Mouse (Mus musculus) limb, embryonic 15.5 days (tissue): Measurements from ENCODE around the gene Ap2s1. TPM values are rescaled to one million over a fixed set of nuclear protein-coding genes. Genes with fewer than 3 reads are reported as not detected.
"Not testable (repeated sequence)": the region's sequence is repeated elsewhere in the genome, so short reads cannot be mapped to it uniquely, and the experiment has no call there.

Source experiments
- ATAC-seq: fragments of 200-750 bp; cut with Nextera tagmentation; 2 replicates; pipeline ENCODE4 v1.8.0; 2017; ENCODE audit warnings: low read depth, moderate TSS enrichment; ENCODE audit not compliant: insufficient number of reproducible peaks, low FRiP score, low TSS enrichment
- H3K27ac ChIP-seq: fragments of 300-500 bp; sonication (generic); 2 replicates; pipeline ENCODE4 v1.5.1; 2015; ENCODE audit warnings: moderate library complexity, mild to moderate bottlenecking, inconsistent platforms
- H3K27me3 ChIP-seq: fragments of 300-500 bp; sonication (generic); 2 replicates; pipeline ENCODE4 v1.6.1; 2015; ENCODE audit warnings: inconsistent platforms
- H3K36me3 ChIP-seq: fragments of 300-500 bp; sonication (generic); 2 replicates; pipeline ENCODE4 v1.6.1; 2015; ENCODE audit warnings: inconsistent platforms
- H3K4me1 ChIP-seq: fragments of 300-500 bp; sonication (generic); 2 replicates; pipeline ENCODE4 v1.6.1; 2015; ENCODE audit warnings: inconsistent platforms
- H3K4me2 ChIP-seq: fragments of 300-500 bp; sonication (generic); 2 replicates; pipeline ENCODE4 v1.6.1; 2015; ENCODE audit warnings: mild to moderate bottlenecking, inconsistent platforms
- H3K4me3 ChIP-seq: fragments of 300-500 bp; sonication (generic); 2 replicates; pipeline ENCODE4 v1.5.1; 2015; ENCODE audit warnings: mild to moderate bottlenecking, inconsistent platforms
- H3K9ac ChIP-seq: fragments of 300-500 bp; sonication (generic); 2 replicates; pipeline ENCODE4 v1.6.1; 2015; ENCODE audit warnings: inconsistent platforms
- H3K9me3 ChIP-seq: fragments of 300-500 bp; sonication (generic); 2 replicates; pipeline ENCODE4 v1.6.1; 2016; ENCODE audit warnings: inconsistent platforms
- WGBS: fragments of 180-500 bp; shearing (Covaris S2); methylation state at CpG from one replicate; pipeline ENCODE4 v1.1.7; 2015; 5-methylcytosine and 5-hydroxymethylcytosine counted together
- polyA plus RNA-seq: library from polyadenylated mRNA; unstranded; fragments of >200 nt; fragmentation: Nextera tagmentation; extraction: Ambion mirVana; gene quantifications from 2 replicates; pipeline ENCODE4 v1.2.1, GENCODE M21; 2015

The Ap2s1 gene
- polyA plus RNA-seq, 1 experiment from 2014 or later, result 253 TPM

- H3K9ac ChIP-seq, result no peak overlapping the region
- H3K27me3 ChIP-seq, result no peaks in the 10 kb centered on the region
- 29% methylated on average over 14 of the region's 14 CpGs for WGBS
- H3K9me3 ChIP-seq, result no peaks in the 10 kb centered on the region
- no peak overlapping the region for H3K4me3 ChIP-seq
- peaks cover 10% of the 10 kb centered on the region for H3K4me1 ChIP-seq
- H3K4me2 ChIP-seq, result peak overlapping the region; percentile 27; the same call in 1 of the 2 replicates
- no peak for ATAC-seq
- no peak overlapping the region for H3K27ac ChIP-seq
- H3K36me3 ChIP-seq, result no peaks in the 10 kb centered on the region
Measured at GRCm38 (mm10) chr7:16728596-16729348, 9.4 kb upstream of the Ap2s1 start.

GRCm38 (mm10) chr7:16729563-16729962 lies 8.6 kb upstream of the Ap2s1 start:
- H3K9ac ChIP-seq, H3K9me3 ChIP-seq, H3K27me3 ChIP-seq, ATAC-seq, H3K36me3 ChIP-seq, H3K4me3 ChIP-seq, H3K27ac ChIP-seq: not testable (repeated sequence)
- peaks cover 10% of the 10 kb centered on the region for H3K4me1 ChIP-seq
- 2% methylated on average over 7 of the region's 7 CpGs for WGBS
- peak overlapping the region; percentile 35 for H3K4me2 ChIP-seq

DNA sequence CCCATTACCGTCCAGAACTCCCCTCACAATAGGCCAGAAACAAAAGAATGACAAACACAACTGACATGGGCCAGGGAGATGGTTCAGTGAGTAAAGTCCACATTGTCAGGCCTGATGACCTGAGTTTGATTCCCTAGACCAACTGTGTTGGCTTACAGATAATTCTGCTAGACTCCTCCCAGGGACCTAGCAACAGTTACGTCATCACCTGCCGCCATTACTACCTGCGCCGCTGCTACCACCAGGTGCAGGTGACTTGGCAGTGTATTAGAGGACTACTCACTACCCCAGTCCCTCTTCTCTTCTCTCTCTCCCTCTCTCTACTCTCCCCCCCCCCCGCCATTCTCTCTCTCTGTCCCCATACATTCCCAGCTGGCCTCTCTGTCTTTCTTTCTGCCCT lies 7.4 kb upstream of the Ap2s1 start:
- Histone ChIP-seq H3K4me3 (no peak overlapping the region), H3K4me2 (no peak overlapping the region), H3K27me3 (no peaks in the 10 kb centered on the region), H3K4me1 (peaks cover 10% of the 10 kb centered on the region), H3K27ac (no peak overlapping the region), H3K9me3 (no peaks in the 10 kb centered on the region), H3K9ac (no peak overlapping the region), H3K36me3 (no peaks in the 10 kb centered on the region)
- ATAC-seq, result no peak
- 91% methylated on average over 5 of the region's 6 CpGs for WGBS

DNA sequence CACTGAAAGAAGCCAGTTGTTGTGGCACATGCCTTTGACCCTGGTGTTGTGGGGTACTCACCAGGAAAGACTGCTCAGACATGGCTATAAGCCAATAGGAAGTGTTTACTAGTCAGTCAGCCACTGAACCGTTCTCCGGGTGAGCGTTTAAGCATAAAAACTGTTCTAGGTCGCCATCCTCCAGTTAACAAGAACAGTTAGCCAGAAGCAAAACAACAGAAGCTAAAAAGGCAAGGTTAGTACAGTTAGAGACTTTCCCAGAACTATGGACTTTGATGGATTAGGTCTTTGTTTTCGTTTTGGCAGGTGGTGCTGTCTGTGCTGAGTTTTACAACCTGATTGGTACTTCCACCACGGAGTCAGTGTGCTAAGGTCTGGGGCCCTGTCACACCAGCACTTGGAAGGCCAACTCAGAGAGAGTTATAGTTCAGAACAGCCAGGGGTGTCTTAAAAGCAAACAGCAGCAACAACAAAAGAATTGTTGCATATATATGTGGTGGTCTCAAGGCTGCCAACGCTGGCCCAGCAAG lies 6.3 kb upstream of the Ap2s1 start:
- Histone ChIP-seq H3K4me2 (no peak overlapping the region), H3K36me3 (no peaks in the 10 kb centered on the region), H3K4me1 (peaks cover 10% of the 10 kb centered on the region), H3K9me3 (no peaks in the 10 kb centered on the region), H3K4me3 (no peak overlapping the region), H3K27me3 (no peaks in the 10 kb centered on the region), H3K27ac (no peak overlapping the region), H3K9ac (no peak overlapping the region)
- ATAC-seq, result no peak
- 40% methylated on average over 7 of the region's 7 CpGs for WGBS

DNA sequence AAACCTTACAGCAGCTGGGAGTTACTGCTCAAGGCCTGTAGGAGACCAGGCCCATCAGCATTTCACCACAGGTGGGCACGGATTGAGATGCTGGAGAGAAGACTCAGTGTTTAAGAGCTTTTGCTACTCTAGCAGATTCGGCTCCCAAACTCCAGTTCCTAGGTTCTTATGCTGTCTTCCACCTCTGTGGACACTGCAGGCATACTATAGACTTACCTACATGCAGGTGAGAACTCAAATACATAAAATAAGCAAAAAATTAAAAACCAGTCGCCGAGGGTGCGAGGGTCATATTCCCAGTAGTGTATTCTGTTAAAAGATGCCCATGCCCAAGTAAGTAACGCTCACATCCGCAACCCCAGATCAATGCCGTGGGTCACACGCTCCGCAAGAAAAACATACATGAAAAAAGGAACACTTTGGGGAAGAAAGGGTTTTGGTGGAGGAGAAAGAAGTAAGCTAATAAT lies 571 bp upstream of the Ap2s1 start:
- no peak for ATAC-seq
- H3K9ac ChIP-seq, result no peak overlapping the region
- peak overlapping the region; percentile 88 for H3K4me3 ChIP-seq
- peak overlapping the region; percentile 77 for H3K4me2 ChIP-seq
- no peaks in the 10 kb centered on the region for H3K27me3 ChIP-seq
- H3K4me1 ChIP-seq, result peaks cover 11% of the 10 kb centered on the region
- no peaks in the 10 kb centered on the region for H3K9me3 ChIP-seq
- peaks cover 8% of the 10 kb centered on the region; the same call in 1 of the 2 replicates for H3K36me3 ChIP-seq
- no peak overlapping the region for H3K27ac ChIP-seq
- 43% methylated on average over 10 of the region's 10 CpGs for WGBS

- ATAC-seq, result no peak
- Histone ChIP-seq H3K9ac (peak overlapping the region; percentile 89), H3K4me1 (peaks cover 11% of the 10 kb centered on the region), H3K4me2 (peak overlapping the region; percentile 77), H3K36me3 (peaks cover 23% of the 10 kb centered on the region), H3K27ac (peak overlapping the region; percentile 67; the same call in 1 of the 2 replicates), H3K9me3 (no peaks in the 10 kb centered on the region), H3K27me3 (no peaks in the 10 kb centered on the region), H3K4me3 (peak overlapping the region; percentile 88)
- 51% methylated on average over 10 of the region's 10 CpGs for WGBS
Measured at GRCm38 (mm10) chr7:16739056-16739604, 920 bp downstream of the Ap2s1 start.

DNA sequence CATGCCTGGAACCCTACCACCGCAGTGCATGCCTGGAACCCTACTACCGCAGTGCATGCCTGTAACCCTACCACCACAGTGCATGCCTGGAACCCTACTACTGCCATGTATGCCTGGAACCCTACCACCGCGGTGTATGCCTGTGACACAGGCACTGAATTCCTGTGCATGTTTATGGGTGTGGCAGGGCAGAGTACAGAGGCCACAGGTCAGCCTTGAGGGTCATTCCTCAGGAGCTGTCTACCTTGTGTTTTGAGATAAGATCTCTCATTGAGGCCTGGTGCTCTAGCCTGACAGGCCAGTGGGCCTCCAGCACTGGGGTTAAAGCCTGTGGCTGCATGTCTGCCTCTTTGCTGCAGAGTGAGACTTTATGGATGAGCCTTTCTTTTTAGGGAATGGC lies 7.2 kb downstream of the Ap2s1 start:
- no peak overlapping the region for H3K27ac ChIP-seq
- no peaks in the 10 kb centered on the region for H3K9me3 ChIP-seq
- no peaks in the 10 kb centered on the region for H3K27me3 ChIP-seq
- H3K4me1 ChIP-seq, result no peaks in the 10 kb centered on the region
- H3K4me3 ChIP-seq, result no peak overlapping the region
- H3K36me3 ChIP-seq, result peaks cover 76% of the 10 kb centered on the region
- no peak overlapping the region for H3K9ac ChIP-seq
- ATAC-seq, result no peak
- WGBS, result 68% methylated on average over 4 of the region's 4 CpGs
- no peak overlapping the region for H3K4me2 ChIP-seq

GRCm38 (mm10) chr7:16746093-16746492 lies 7.9 kb downstream of the Ap2s1 start:
- Histone ChIP-seq H3K4me2 (no peak overlapping the region), H3K27ac (no peak overlapping the region), H3K9me3 (no peaks in the 10 kb centered on the region), H3K4me1 (no peaks in the 10 kb centered on the region), H3K9ac (no peak overlapping the region), H3K36me3 (peaks cover 76% of the 10 kb centered on the region), H3K4me3 (no peak overlapping the region), H3K27me3 (no peaks in the 10 kb centered on the region)
- WGBS, result 52% methylated on average over 3 of the region's 3 CpGs
- no peak for ATAC-seq

DNA sequence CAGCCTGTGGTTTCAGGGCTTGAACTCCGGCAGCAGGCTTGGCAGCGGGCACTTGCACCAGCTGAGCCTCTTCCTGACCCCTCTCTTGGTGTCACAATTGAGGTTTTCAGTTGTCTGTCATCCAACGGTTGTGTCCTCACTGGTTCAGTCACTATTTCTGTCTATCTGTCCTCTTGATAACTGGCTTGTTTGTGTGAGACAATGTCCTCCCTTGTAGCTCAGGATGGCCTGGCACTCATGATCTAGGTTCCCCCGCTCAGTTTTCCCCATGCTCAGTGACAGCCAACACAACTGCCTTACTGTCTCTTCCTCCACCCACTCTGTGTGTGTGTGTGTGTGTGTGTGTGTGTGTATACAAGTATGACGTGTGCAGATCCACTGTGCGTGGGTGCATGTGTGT lies 9.4 kb downstream of the Ap2s1 start:
- Histone ChIP-seq H3K4me3 (no peak overlapping the region), H3K4me1 (no peaks in the 10 kb centered on the region), H3K9ac (no peak overlapping the region), H3K9me3 (no peaks in the 10 kb centered on the region), H3K27me3 (no peaks in the 10 kb centered on the region), H3K27ac (no peak overlapping the region), H3K4me2 (no peak overlapping the region), H3K36me3 (peaks cover 68% of the 10 kb centered on the region)
- 86% methylated on average over 6 of the region's 6 CpGs for WGBS
- ATAC-seq, result no peak

- Histone ChIP-seq H3K4me1 (no peaks in the 10 kb centered on the region), H3K4me3 (no peak overlapping the region), H3K4me2 (no peak overlapping the region), H3K9me3 (no peaks in the 10 kb centered on the region), H3K27ac (no peak overlapping the region), H3K36me3 (peaks cover 30% of the 10 kb centered on the region), H3K9ac (no peak overlapping the region), H3K27me3 (no peaks in the 10 kb centered on the region)
- ATAC-seq, result no peak
- 79% methylated on average over 12 of the region's 12 CpGs for WGBS
Measured at GRCm38 (mm10) chr7:16752016-16752415, 13.8 kb downstream of the Ap2s1 start.

DNA sequence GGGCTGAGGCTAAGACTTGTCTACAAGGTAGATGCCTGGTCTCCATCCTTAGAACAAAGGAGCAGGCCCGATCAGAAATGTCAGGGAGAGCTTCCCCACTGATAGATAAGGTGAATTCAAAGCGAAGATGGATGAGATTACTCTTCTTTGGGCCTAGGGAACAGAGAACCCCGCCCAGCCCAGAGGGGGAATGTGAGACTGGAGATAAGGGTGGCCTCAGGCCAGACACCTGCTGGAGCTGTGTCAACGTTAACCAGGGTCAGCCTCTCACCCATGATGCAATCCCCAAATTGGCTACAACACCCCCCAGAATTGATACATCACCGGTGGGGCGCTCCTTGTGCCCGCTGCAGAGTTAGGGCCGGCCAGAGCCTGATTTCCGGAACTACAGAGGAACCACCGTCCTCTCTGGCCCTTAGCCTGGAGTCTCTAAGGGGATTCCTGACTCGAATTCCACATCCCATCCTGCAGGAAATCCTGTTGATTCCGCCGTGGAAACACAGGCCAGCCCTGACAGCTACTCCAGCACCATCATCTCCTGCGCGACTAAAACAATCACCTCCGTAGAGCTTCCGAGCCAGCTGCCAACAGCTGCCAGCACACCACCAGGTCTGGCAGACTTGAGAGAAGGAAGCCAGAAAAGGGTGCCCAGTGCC lies 17.3 kb downstream of the Ap2s1 start:
- Histone ChIP-seq H3K4me1 (no peaks in the 10 kb centered on the region), H3K4me2 (no peak overlapping the region), H3K9me3 (no peaks in the 10 kb centered on the region), H3K4me3 (no peak overlapping the region), H3K9ac (no peak overlapping the region), H3K27ac (no peak overlapping the region), H3K27me3 (no peaks in the 10 kb centered on the region), H3K36me3 (no peaks in the 10 kb centered on the region)
- ATAC-seq, result no peak
- 57% methylated on average over 17 of the region's 17 CpGs for WGBS
